Mouse (Mus musculus): ENCODE data around the gene Mknk2. TPM values are rescaled to one million over a fixed set of nuclear protein-coding genes. Genes with fewer than 3 reads are reported as not detected.

The Mknk2 gene
- polyA plus RNA-seq, 1 experiment from 2014 or later, result 110 TPM

DNA sequence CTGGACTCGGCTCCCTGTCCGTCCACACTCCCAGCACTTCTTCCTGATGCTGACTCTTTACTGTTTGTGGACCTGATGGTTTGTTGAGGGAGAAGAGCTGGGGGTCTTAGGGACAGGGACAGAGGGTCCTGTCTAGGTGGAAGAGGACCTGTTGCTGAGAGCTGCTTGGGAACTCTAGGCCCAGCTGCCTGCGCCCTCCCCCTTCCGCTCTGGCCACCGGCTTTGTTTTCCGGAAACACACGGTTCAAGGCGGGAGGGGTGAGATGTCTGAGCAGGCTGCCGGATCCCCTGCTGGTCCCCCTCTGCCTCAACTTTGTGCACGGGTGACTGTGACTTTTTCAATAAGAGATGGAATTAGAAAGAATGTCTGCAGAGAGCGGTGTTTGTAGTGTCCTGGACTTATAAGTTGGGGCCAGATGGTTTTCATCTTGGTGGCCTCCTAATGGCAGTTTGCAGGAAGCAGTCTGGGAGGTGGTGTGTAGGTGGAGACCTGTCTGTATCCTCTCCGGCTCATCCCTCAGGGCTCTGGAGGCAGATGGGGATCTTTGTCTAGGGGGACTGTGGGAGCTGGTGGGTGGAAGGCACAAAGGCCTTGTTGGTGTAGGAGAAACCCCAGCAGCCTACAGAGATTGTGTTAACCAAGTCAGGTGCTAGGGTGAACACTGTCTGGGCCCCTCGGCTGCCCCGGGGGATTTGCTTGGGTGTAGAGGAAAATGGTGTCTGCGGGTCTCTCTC is 54.3 kb downstream of the Mknk2 start:
- H3K4me1 ChIP-seq (ENCODE audit: insufficient read depth), result peaks cover 9% of the 10 kb centered on the region
- no peak for ATAC-seq (ENCODE audit: insufficient read depth)
- peaks cover 9% of the 10 kb centered on the region; the same call in 1 of the 2 replicates for H3K36me3 ChIP-seq (ENCODE audit: insufficient read depth)
- H3K27ac ChIP-seq (ENCODE audit: low read depth), result peak overlapping the region; percentile 88
- peak overlapping the region; percentile 93 for H3K4me3 ChIP-seq (ENCODE audit: low read depth, low read length)
- peak; percentile 69 for DNase-seq
- H3K9me3 ChIP-seq (ENCODE audit: low read depth, low read length), result no peaks in the 10 kb centered on the region
- TF ChIP-seq CTCF (IDR thresholded peaks at IDR 0.05; ENCODE audit: low read depth), result no peak
- peak overlapping the region; percentile 87 for H3K9ac ChIP-seq
- no peaks in the 10 kb centered on the region for H3K27me3 ChIP-seq (ENCODE audit: insufficient read depth, low read length)
- 9% methylated on average over 15 of the region's 15 CpGs for WGBS
- peak overlapping the region; percentile 98 for H3K4me2 ChIP-seq

DNA sequence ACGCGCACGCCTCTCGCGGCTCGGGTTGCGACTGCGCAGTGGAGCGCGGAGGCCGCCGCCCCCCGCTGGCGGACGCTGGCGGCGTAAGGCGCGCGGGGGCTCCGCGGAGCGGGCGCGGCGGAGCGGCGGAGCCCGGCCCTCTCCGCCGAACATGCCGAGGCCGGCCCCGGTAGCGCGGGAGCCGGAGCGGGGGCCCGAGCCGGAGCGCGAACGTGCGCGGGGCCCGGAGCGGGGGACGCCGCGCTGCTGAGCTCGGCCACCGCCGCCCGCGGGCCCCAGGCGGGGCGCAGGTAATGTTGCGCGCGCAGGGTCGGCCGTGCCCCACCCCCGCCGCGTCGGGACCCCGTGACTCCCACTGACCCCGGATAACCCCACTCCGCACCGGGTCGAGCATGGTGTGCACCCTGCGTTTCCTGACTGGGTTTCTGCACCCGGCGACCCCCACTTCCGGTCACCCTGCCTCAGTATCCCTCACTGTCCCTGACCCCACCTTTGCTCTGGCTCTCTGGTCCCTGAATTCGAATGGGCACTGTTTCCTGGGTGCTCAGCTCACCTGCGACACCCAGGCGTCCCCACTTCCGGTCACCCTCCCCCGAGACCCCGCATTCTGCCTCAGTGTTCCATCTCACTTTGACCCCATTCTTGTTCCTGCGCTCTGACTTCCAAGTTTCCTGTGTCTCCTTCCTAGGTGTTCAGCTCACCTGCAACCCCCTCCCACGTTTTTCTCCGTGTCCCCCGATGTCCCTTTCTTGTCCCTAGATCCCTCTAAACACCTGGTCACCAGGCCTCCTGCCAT is 55.1 kb downstream of the Mknk2 start, which contains the start of gene Csnk1g2:
Gene Csnk1g2 (plus strand): TSS at position 178 of the 796 bp plus-strand sequence.
- H3K4me1 ChIP-seq (ENCODE audit: insufficient read depth), result peaks cover 9% of the 10 kb centered on the region
- H3K4me3 ChIP-seq (ENCODE audit: low read depth, low read length), result peak within 1 kb of the TSS; percentile 93
- peak within 1 kb of the TSS; percentile 98 for H3K4me2 ChIP-seq
- WGBS, result under 1% methylated on average over 85 of the region's 85 CpGs
- TF ChIP-seq CTCF (IDR thresholded peaks at IDR 0.05; ENCODE audit: low read depth), result no peak
- no peaks in the 10 kb centered on the region for H3K9me3 ChIP-seq (ENCODE audit: low read depth, low read length)
- peak; percentile 19 for DNase-seq
- no peaks in the 10 kb centered on the region for H3K27me3 ChIP-seq (ENCODE audit: insufficient read depth, low read length)
- peak within 1 kb of the TSS; percentile 87 for H3K9ac ChIP-seq
- H3K27ac ChIP-seq (ENCODE audit: low read depth), result peak within 1 kb of the TSS; percentile 93
- H3K36me3 ChIP-seq (ENCODE audit: insufficient read depth), result peaks cover 8% of the 10 kb centered on the region; the same call in 1 of the 2 replicates
- ATAC-seq (ENCODE audit: insufficient read depth), result peak; percentile 5

DNA sequence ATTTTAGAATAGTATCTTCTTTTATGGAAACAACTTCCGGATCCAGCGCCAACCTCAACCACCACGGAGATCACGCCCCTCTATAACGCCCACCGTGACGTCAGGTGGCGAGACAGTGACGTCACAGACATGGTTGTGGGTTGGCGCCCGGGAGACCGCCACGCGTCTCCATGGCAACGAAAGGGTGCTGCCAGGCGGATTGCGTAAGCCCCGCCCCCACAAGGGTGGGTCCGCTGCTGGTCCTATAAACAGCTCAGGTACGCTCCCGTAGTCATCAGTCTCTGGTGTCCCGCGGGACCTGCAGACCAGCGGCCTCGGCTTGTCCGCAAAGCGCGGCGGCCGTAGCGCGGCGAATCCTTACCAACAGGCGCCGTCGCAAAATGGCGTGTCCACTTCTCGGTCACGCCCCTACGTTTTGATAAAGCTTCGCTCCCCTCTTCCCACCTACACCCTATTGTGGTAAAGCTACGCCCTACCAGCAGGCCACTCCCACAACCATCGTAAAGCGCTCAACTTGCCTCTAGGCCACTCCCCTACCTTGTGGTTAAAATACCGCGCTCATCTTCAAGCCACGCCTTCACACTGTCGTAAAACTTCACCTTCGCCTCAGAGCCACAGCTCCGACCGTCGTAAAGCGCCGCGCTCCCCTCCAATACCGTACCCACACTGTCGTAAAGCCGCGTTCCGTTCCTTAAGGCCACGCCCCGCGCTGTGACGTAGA is 55.8 kb downstream of the Mknk2 start:
- DNase-seq (peak; percentile 100), ATAC-seq (ENCODE audit: insufficient read depth) (peak; percentile 94)
- Histone ChIP-seq H3K27me3 (ENCODE audit: insufficient read depth, low read length) (no peaks in the 10 kb centered on the region), H3K4me1 (ENCODE audit: insufficient read depth) (peaks cover 5% of the 10 kb centered on the region; the same call in 1 of the 2 replicates), H3K9ac (peak overlapping the region; percentile 87), H3K4me3 (ENCODE audit: low read depth, low read length) (peak overlapping the region; percentile 93), H3K4me2 (peak overlapping the region; percentile 87), H3K9me3 (ENCODE audit: low read depth, low read length) (no peaks in the 10 kb centered on the region), H3K36me3 (ENCODE audit: insufficient read depth) (peaks cover 5% of the 10 kb centered on the region; the same call in 1 of the 2 replicates), H3K27ac (ENCODE audit: low read depth) (peak overlapping the region; percentile 93)
- TF ChIP-seq CTCF (IDR thresholded peaks at IDR 0.05; ENCODE audit: low read depth), result no peak
- WGBS, result under 1% methylated on average over 64 of the region's 64 CpGs

DNA sequence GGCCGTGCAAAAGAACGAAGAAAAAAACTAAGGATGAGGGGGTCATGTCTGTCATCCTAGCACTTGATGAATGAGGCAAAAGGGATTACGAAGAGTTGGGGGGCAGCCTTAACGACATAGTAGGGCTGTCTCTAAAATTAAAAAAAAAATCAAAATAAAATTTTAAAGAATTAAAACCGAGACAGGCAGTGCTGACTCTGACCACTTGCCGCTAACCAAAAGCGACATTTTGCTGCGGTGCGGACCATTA is 56.3 kb downstream of the Mknk2 start:
- H3K9ac ChIP-seq, result peak overlapping the region; percentile 53
- ATAC-seq (ENCODE audit: insufficient read depth), result no peak; the same call in 1 of the 2 replicates
- H3K27me3 ChIP-seq (ENCODE audit: insufficient read depth, low read length), result no peaks in the 10 kb centered on the region
- H3K4me1 ChIP-seq (ENCODE audit: insufficient read depth), result peaks cover 5% of the 10 kb centered on the region; the same call in 1 of the 2 replicates
- H3K4me3 ChIP-seq (ENCODE audit: low read depth, low read length), result peak overlapping the region; percentile 93
- H3K4me2 ChIP-seq, result peak overlapping the region; percentile 87
- DNase-seq, result no peak
- peaks cover 5% of the 10 kb centered on the region; the same call in 1 of the 2 replicates for H3K36me3 ChIP-seq (ENCODE audit: insufficient read depth)
- 0% methylated on average over 9 of the region's 9 CpGs for WGBS
- H3K9me3 ChIP-seq (ENCODE audit: low read depth, low read length), result no peaks in the 10 kb centered on the region
- H3K27ac ChIP-seq (ENCODE audit: low read depth), result peak overlapping the region; percentile 93
- no peak for TF ChIP-seq CTCF (IDR thresholded peaks at IDR 0.05; ENCODE audit: low read depth)

DNA sequence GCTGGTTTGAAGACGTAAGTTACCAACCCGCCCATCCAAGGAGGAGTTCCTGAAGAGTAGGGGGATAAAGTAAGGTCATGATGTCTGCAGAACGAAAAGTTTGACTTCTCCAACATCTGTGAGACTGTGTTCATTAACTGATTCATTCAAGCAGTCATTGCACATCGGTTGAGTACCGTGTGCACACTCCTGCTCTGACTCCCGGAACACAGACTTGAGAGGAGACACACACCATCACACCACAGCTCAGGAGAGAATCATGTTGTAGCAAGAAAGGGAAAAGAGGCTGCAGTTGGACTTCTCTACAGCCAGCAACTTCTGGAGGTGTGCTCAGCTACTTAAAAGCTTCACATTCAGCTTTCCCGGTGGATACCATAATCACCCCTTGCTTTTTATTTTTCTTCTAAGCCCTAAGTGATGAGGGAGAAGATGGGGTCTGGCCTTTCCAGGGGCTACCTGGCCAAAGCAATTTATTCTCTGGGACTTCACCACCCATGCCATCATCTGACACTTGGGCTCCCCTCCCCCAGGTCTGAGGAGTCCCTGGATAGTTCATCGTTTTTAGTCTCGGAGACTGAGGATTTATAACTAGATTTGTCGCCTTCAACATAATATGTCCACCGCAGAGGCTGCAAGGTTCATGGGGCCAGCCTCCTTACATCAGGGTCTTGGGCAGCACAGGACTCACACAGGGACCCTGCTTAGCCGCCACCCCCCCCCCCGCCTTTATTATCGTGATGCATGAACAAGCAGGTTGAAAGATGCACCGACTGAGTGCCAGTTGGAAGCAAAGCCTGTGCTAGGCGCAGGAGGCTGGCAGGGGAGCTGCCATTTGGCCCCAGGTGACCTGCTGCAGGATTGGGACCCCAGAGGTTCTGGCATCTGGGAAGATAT is 56.9 kb downstream of the Mknk2 start:
- Histone ChIP-seq H3K9me3 (ENCODE audit: low read depth, low read length) (no peaks in the 10 kb centered on the region), H3K4me2 (peak overlapping the region; percentile 87), H3K4me3 (ENCODE audit: low read depth, low read length) (peak overlapping the region; percentile 93), H3K27me3 (ENCODE audit: insufficient read depth, low read length) (no peaks in the 10 kb centered on the region), H3K27ac (ENCODE audit: low read depth) (peak overlapping the region; percentile 93), H3K36me3 (ENCODE audit: insufficient read depth) (peaks cover 2% of the 10 kb centered on the region; the same call in 1 of the 2 replicates), H3K9ac (peak overlapping the region; percentile 53), H3K4me1 (ENCODE audit: insufficient read depth) (peaks cover 5% of the 10 kb centered on the region; the same call in 1 of the 2 replicates)
- DNase-seq, result no peak
- no peak for ATAC-seq (ENCODE audit: insufficient read depth)
- no peak for TF ChIP-seq CTCF (IDR thresholded peaks at IDR 0.05; ENCODE audit: low read depth)
- WGBS, result 46% methylated on average over 16 of the region's 16 CpGs

DNA sequence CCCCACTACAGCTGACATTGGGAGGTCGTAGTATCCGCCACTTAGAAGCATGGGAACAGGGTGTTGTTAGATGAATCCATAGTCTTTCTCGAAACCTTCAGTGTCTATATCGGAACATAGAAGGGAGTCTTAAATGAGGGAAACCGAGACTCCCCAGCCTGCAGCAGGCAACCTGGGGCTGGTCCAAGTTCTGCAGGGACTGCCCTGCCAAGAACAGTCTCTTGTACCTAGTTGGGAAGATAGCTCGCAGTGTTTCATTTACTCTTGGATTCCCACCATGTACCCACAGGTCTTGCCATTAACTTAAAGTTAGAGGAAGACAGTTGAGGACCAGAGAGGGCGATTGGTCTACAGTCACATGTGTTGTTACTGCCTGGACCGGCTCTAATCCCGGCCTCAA is 57.5 kb downstream of the Mknk2 start:
- Histone ChIP-seq H3K27ac (ENCODE audit: low read depth) (no peak overlapping the region), H3K36me3 (ENCODE audit: insufficient read depth) (peaks cover 5% of the 10 kb centered on the region; the same call in 1 of the 2 replicates), H3K9me3 (ENCODE audit: low read depth, low read length) (no peaks in the 10 kb centered on the region), H3K9ac (no peak overlapping the region), H3K4me1 (ENCODE audit: insufficient read depth) (peaks cover 5% of the 10 kb centered on the region; the same call in 1 of the 2 replicates), H3K4me3 (ENCODE audit: low read depth, low read length) (no peak overlapping the region), H3K4me2 (no peak overlapping the region), H3K27me3 (ENCODE audit: insufficient read depth, low read length) (no peaks in the 10 kb centered on the region)
- TF ChIP-seq CTCF (IDR thresholded peaks at IDR 0.05; ENCODE audit: low read depth), result no peak
- no peak for DNase-seq
- no peak for ATAC-seq (ENCODE audit: insufficient read depth)
- WGBS, result 77% methylated on average over 9 of the region's 9 CpGs

All from lung, embryonic 14.5 days (tissue).